Mouse (Mus musculus) ovary, adult 18-20 months (tissue): ENCODE measurements around the gene Ccdc71.
A peak's percentile ranks its signal among the peaks of the same experiment; 100 is the strongest.

Experiments
- DNase-seq: peaks from one replicate; pipeline ENCODE4 v3.0.0; 2022; ENCODE audit warnings: low spot score, mixed read lengths

Ccdc71 gene

GRCm38 (mm10) chr9:108456953-108457352 is 3.4 kb upstream of the Ccdc71 start:
- DNase-seq, result no peak

DNA sequence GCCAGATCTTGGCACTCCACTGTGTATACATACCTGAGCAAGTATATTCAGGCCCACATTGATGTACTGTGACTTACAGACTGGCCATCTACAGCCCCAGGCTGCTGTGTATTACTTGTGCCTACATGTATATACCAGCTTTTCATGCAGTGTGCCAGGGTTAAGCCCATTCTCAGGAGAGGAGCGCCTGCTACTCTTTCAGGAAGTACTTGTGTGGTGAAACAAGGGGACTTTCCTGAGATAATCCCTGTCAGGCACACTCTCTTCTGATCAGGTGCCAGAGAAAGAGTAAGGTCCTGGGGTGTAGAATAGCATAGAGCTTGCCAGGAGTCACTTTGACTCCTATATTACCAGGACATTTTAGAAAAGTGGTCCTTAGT is 398 bp upstream of the Ccdc71 start:
- DNase-seq, result no peak

DNA sequence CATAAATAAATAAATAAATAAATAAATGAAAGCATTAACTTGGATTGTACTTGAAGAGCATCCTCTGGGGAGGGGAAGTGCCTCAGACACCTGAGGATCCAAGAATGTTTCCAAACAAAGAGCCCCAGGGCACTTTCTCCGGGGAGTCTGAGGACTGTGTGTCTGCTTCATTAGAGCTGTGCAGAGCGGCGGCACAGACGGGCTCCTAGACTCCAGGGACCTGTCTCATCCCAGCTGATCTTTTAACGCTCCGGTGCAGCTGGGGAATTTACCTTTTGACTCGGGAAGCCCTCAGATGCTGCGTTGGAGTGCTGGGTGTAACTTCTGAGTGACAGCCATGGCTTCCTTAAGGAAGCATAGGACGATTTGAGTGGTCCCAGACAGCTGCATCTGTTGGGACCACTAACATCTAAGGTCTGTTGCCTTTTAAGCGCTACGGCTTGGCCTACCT is 879 bp downstream of the Ccdc71 start, which contains the start of gene Klhdc8b:
Gene Klhdc8b (minus strand): TSS at position 401 of the 451 bp plus-strand sequence.
- DNase-seq, result no peak

GRCm38 (mm10) chr9:108461675-108462074 is 1.3 kb downstream of the Ccdc71 start:
- DNase-seq, result no peak

DNA sequence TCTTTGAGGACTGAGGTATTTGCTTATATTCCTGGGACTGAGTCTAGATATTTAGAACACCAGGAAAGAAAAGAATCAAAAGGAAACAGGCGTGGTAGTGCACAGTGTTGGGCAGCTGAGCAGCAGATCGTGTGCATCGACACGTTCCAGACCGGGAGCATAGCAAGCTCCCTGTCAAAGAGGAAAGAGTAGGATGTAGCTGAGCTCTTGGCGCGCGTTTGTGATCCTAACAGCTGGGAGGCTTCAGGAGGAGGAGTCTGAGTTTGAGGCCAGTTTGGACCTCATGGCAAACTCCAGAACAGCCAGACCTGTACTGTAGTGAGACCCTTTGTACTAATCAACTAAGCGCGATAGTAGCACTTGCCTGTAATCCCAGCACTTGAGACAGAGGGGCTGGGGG is 1.9 kb downstream of the Ccdc71 start:
- no peak for DNase-seq

- no peak for DNase-seq
Measured at GRCm38 (mm10) chr9:108463713-108464112, 3.4 kb downstream of the Ccdc71 start.

DNA sequence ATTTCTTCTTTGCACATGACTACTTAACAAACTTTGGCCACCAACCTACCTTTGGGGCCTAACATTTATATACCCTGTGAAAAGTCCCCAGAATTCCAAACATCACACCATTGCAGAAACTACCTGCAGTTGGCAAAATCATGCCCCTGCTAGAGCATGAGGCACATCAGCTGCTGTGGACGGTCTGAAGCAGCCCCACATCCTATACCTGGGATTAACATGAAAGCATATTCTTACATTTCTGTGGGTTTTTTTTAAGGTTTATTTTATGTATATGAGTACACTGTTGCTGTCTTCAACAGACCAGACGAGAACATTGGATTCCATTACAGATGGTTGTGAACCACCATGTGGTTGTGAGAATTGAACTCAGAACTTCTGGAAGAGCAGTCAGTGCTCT is 5.9 kb downstream of the Ccdc71 start:
- DNase-seq, result no peak

DNA sequence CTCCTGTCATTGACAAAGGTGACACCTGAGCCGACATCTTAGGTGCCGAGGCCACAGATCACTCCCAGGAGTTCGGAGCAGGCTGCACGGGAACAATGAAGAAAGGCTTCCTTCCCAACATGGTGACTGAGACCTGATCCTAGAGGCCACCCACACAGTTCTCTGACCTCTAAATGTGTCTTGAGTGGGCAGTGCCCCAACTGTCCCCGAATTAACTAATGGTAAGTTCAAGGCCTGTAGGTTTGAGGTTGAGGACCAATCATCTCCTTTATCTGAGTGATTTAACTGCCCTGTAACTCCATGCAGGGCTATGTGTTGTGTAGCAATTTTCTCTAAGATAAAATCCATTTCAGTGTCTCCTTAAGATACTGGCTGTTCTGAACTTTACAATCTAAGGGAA is 9.1 kb downstream of the Ccdc71 start:
- no peak for DNase-seq

DNA sequence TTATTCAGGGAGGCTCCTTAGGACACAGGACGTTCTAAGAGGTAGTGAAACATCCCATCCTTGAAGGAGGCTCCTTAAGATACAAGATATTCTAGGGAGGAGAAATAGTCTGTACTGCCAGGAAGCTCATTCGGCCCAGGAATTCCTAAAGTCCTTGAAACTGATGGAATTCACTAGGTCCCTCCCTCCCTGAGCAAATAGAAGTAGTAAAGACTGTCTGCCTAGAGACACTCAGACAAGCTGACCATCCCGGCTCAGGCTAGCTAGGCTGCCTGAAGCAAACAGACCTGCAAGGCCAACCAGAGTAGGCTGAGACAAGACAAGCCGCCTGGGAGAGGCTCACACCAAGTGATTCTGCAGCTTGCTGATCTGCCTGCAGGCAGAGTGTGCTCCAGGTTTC is 9.5 kb downstream of the Ccdc71 start:
- DNase-seq, result no peak

DNA sequence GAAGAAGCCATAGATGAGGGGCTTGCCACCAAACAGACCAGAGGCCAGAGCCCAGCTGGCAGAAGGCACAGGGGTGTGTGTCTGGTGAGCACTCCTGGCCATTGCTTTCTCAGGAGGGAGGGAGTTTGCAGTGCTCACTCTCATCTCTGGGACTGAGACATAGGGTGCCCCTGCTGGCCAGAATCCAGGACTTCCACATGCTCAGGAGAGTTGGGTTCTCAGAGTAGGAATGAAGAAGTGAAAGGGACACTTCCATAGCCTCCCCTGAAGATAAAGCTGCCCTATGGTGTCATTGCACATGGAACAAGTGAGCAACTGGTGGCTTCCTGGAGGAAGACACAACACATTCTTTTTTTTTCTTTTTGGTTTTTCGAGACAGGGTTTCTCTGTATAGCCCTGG is 14.2 kb downstream of the Ccdc71 start:
- DNase-seq, result no peak

DNA sequence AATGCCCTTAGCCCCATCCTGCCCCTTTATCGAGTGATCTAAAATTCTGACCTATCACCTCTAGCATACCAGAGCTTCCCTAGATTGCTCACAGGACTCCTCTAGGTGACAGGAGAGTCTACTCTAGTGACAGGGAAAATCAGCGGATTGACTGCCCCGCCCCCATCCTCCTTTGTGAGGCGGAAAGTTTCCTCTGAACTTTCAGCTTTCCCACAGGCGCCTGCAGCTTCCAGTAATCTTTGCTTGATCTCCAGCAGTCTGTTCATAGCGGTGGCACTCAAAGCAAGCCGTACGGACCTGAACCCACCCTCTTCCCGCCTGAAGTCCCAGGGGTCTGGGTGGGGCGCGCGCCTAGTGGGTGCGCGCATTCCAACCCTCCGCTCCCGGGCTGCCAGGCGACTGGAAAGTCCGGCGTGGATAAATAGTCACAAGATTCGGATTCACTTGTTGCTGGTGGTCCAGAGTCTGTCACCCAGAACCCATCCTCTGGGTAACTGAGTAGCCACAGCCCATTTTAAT is 18.4 kb downstream of the Ccdc71 start:
- DNase-seq, result peak; percentile 60

GRCm38 (mm10) chr9:108479241-108479640 is 18.9 kb downstream of the Ccdc71 start:
- DNase-seq, result no peak

DNA sequence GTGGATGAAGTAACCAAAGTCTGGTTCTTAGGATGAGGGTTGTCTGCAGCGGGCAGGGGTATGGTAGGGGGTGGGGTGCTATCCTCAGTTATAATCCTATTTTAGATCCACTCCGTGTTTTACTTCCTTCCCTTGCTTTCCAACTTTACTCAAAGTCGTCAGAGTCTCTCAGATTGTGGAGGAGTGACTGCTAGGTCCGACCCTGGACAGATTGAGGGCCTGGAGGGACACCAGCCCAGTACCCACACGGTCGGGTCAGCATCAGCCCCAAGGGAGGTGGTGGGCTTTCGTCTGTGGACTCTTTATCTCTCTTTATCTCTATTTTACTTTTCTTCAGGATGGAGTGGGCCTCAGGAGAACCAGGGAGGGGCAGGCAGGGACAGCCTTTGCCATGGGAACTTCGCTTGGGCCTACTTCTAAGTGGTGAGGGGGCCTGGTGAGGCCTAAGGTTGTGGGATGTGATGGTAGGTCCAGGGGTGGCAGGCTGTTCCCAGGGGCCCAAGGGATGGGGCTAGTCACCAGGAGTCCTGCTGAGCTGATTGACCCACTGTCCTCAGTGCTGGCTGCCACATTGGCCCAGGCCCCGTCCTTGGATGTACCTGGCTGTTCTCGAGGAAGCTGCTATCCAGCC is 19.5 kb downstream of the Ccdc71 start, which contains the start of gene Lamb2:
Gene Lamb2 (plus strand): TSS at position 16 of the 631 bp plus-strand sequence.
- DNase-seq, result no peak

DNA sequence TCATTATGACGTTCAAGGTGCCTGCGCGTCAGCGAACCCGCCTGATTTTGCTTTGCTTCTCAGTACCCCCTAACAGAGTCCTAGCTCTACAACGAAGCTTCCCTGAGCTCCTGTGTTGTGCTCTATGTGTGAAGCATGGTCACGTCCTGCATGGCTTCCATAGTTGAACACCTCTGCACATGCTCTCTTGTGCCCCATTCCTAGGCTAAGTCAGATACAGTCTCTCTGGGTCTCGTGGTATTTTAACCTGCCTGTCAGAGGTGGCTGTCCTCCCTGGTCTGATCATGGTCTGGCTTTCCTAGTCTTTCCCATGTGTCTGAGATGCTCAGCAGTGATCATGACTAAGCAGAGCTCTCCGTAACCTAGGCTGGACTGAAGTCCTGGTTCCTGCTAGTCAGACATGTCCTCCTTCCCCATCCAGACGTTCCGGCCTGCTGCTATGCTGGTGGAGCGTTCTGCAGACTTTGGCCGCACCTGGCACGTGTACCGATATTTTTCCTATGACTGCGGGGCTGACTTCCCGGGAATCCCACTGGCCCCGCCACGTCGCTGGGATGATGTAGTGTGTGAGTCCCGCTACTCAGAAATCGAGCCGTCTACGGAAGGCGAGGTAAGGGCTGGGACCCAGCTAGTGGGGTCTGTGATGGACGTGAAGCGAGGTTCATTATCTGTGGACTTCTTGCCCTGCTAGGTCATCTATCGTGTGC is 20.6 kb downstream of the Ccdc71 start:
- DNase-seq, result no peak

DNA sequence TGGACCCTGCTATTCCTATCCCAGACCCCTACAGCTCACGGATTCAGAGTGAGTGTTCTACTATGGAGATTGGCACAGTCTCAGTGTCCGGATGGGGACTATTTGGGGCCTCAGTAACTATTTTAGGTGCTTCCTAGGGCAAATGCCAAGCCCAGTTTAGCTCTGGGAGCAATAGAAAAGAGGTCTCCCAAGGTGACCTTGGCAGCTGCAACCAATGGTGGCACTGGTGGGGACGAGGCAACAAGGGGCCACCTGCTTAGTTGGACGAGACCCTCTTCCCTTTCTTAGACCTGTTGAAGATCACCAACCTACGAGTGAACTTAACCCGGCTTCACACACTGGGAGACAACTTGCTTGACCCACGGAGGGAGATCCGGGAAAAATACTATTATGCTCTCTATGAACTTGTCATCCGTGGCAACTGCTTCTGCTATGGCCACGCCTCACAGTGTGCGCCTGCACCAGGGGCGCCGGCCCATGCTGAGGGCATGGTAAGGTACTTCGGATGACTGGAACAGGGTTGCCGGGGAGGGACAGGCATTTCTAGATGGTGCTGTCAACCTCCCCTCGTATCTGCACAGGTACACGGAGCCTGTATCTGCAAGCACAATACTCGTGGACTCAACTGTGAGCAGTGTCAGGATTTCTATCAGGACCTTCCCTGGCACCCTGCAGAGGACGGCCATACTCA is 21.3 kb downstream of the Ccdc71 start:
- DNase-seq, result no peak

GRCm38 (mm10) chr9:108483051-108483790 is 22.9 kb downstream of the Ccdc71 start:
- DNase-seq, result no peak

- no peak for DNase-seq
Measured at GRCm38 (mm10) chr9:108484021-108484420, 23.7 kb downstream of the Ccdc71 start.

DNA sequence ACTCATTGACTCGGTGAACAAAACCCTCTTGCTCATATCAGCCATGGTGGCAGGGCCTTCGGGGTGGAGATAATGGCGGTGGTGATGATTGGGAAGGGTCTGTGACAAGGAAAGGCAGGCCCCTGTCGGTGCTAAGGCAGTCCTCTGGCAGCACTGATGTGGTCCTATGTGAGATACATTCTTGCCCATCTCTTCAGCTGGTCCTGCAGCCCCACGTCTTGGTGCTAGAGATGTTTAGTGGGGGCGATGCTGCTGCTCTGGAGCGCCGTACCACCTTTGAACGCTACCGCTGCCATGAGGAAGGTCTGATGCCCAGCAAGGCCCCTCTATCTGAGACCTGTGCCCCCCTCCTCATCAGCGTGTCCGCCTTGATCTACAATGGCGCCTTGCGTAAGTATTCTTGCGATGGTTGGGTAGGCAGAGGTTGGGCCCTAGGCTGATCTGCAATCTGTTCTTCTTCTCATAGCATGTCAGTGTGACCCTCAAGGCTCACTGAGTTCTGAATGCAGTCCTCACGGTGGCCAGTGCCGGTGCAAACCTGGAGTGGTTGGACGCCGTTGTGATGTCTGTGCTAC is 25.1 kb downstream of the Ccdc71 start:
- DNase-seq, result no peak

DNA sequence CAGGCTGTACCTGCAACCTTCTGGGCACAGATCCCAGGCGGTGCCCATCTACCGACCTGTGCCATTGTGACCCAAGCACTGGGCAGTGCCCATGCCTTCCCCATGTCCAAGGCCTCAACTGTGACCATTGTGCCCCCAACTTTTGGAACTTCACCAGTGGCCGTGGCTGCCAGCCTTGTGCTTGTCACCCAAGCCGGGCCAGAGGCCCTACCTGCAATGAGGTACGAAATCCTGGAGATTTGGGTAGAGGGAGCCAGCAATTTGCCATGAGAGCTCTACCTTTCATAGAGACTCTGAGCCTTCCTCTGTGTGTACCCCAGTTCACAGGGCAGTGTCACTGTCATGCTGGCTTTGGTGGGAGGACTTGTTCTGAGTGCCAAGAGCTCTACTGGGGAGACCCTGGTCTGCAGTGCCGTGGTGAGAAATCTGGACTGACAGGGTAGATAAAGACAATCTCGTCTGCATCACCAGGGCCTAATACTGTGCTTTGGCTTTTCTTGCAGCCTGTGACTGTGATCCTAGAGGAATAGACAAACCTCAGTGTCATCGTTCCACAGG is 26.7 kb downstream of the Ccdc71 start:
- DNase-seq, result no peak

- DNase-seq, result no peak
Measured at GRCm38 (mm10) chr9:108488403-108488802, 28.1 kb downstream of the Ccdc71 start.

DNA sequence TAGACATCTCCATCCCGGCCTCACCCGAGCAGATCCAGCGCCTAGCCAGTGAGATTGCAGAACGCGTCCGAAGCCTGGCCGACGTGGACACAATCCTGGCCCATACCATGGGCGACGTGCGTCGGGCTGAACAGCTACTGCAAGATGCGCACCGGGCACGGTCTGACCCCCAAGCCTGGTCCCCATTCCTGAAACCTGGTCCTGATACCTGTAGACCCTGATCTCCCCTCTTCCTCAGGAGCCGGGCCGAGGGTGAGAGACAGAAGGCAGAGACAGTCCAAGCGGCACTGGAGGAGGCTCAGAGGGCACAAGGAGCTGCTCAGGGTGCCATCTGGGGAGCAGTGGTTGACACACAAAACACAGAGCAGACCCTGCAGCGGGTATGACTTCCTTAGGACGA is 28.9 kb downstream of the Ccdc71 start:
- no peak for DNase-seq
